Mouse (Mus musculus) midbrain, postnatal 0 days (tissue): ENCODE data around the gene Stard13. TPM values are rescaled to one million over a fixed set of nuclear protein-coding genes. Genes with fewer than 3 reads are reported as not detected.

Experiments used
- ATAC-seq: fragments of 200-750 bp; cut with Nextera tagmentation; 2 replicates; pipeline ENCODE4 v1.8.0; 2017; ENCODE audit warnings: moderate number of reproducible peaks, mild to moderate bottlenecking, moderate TSS enrichment, moderate library complexity; ENCODE audit not compliant: low FRiP score
- DNase-seq: peaks from one replicate; pipeline ENCODE4 v3.0.0-alpha.2; 2015; ENCODE audit warnings: low spot score
- H3K27ac ChIP-seq: fragments of 300-500 bp; sonication (generic); 2 replicates; pipeline ENCODE4 v1.5.1; 2014; ENCODE audit warnings: low read depth, mild to moderate bottlenecking, low read length, mixed read lengths
- H3K27me3 ChIP-seq: fragments of 300-500 bp; sonication (generic); 2 replicates; pipeline ENCODE4 v1.6.1; 2014; ENCODE audit warnings: low read length, control low read depth, mixed read lengths; ENCODE audit not compliant: insufficient read depth
- H3K36me3 ChIP-seq: fragments of 300-500 bp; sonication (generic); 2 replicates; pipeline ENCODE4 v1.6.1; 2014; ENCODE audit warnings: low read length, control low read depth, mixed read lengths; ENCODE audit not compliant: insufficient read depth
- H3K4me1 ChIP-seq: fragments of 300-500 bp; sonication (generic); 2 replicates; pipeline ENCODE4 v1.6.1; 2014; ENCODE audit warnings: mild to moderate bottlenecking, control low read depth, antibody characterized with exemption, low read length, mixed read lengths; ENCODE audit not compliant: insufficient read depth
- H3K4me2 ChIP-seq: fragments of 300-500 bp; sonication (generic); 2 replicates; pipeline ENCODE4 v1.6.1; 2014; ENCODE audit warnings: low read depth, mild to moderate bottlenecking, low read length, mixed read lengths; ENCODE audit not compliant: poor library complexity, severe bottlenecking
- H3K4me3 ChIP-seq: fragments of 300-500 bp; sonication (generic); 2 replicates; pipeline ENCODE4 v1.5.1; 2014; ENCODE audit warnings: low read depth, mild to moderate bottlenecking, low read length, moderate library complexity
- H3K9ac ChIP-seq: fragments of 300-500 bp; sonication (generic); replicated peaks from 2 replicates; pipeline ENCODE4 v1.6.1; 2014; ENCODE audit warnings: mild to moderate bottlenecking, low read length, moderate library complexity, mixed read lengths; ENCODE audit not compliant: poor library complexity, severe bottlenecking
- H3K9me3 ChIP-seq: fragments of 300-500 bp; sonication (generic); 2 replicates; pipeline ENCODE4 v1.6.1; 2016; ENCODE audit warnings: low read length, control low read depth
- CTCF ChIP-seq: IDR thresholded peaks from 2 replicates; pipeline ENCODE4 v1.5.1; 2016; ENCODE audit warnings: antibody characterized with exemption, mild to moderate bottlenecking
- WGBS: fragments of 180-500 bp; shearing (Covaris S2); extraction: QIAGEN DNeasy Blood & Tissue Kit; methylation state at CpG from one replicate; pipeline ENCODE4 v1.1.7; 2014; 5-methylcytosine and 5-hydroxymethylcytosine counted together
- polyA plus RNA-seq: library from polyadenylated mRNA; unstranded; fragments of >200 nt; fragmentation: Nextera tagmentation; extraction: Ambion mirVana; gene quantifications from 2 replicates; pipeline ENCODE4 v1.2.1, GENCODE M21; 2015
- total RNA-seq: library from RNA; depleted of rRNA; stranded (reverse); fragments of >200 nt; gene quantifications from 2 replicates; pipeline ENCODE4 v1.2.3, GENCODE M21; 2014

The Stard13 gene
- total and polyA plus RNA-seq, 2 experiments from 2014 or later: 2.1 to 27.2 TPM

GRCm38 (mm10) chr5:151231861-151232260 is 1.8 kb downstream of the Stard13 start:
- no peak for ATAC-seq
- H3K4me3 ChIP-seq: no peak overlapping the region
- no peaks in the 10 kb centered on the region for H3K36me3 ChIP-seq
- no peak overlapping the region for H3K4me2 ChIP-seq
- no peak overlapping the region for H3K27ac ChIP-seq
- H3K4me1 ChIP-seq: peaks cover 7% of the 10 kb centered on the region; the same call in 1 of the 2 replicates
- TF ChIP-seq CTCF: no peak
- H3K9me3 ChIP-seq: no peaks in the 10 kb centered on the region
- no peak overlapping the region for H3K9ac ChIP-seq
- no peak for DNase-seq
- H3K27me3 ChIP-seq: peaks cover 5% of the 10 kb centered on the region; the same call in 1 of the 2 replicates
- WGBS: 85% methylated on average over 7 of the region's 7 CpGs

DNA sequence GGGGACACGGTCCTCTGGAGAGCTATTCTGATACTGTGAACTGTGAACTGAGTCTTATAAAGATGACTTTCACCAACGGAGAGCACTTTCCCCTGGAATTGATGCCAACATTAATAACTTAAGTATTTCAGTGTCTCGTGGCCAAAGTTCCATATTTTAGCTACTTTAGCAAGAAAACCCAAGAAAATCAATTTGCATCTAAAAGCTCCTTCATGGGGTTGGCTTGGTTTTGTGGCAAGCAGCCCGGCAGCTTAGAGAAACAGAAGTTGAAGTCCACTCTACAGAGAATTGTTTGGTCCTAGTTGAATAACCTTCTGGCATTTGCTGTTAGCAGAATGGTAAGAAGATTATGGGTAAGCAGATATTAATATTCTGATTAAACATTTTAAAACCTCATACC is 2.2 kb downstream of the Stard13 start:
- ATAC-seq (no peak), DNase-seq (no peak)
- no peaks in the 10 kb centered on the region for H3K36me3 ChIP-seq
- peaks cover 7% of the 10 kb centered on the region; the same call in 1 of the 2 replicates for H3K4me1 ChIP-seq
- no peak for TF ChIP-seq CTCF
- no peaks in the 10 kb centered on the region for H3K9me3 ChIP-seq
- no peak overlapping the region for H3K4me3 ChIP-seq
- H3K4me2 ChIP-seq: no peak overlapping the region
- no peak overlapping the region for H3K27ac ChIP-seq
- peaks cover 5% of the 10 kb centered on the region; the same call in 1 of the 2 replicates for H3K27me3 ChIP-seq
- 65% methylated on average over 4 of the region's 4 CpGs for WGBS
- no peak overlapping the region for H3K9ac ChIP-seq

- H3K9me3 ChIP-seq: no peaks in the 10 kb centered on the region
- no peak for DNase-seq
- H3K9ac ChIP-seq: no peak overlapping the region
- peaks cover 5% of the 10 kb centered on the region; the same call in 1 of the 2 replicates for H3K27me3 ChIP-seq
- H3K4me1 ChIP-seq: peaks cover 7% of the 10 kb centered on the region; the same call in 1 of the 2 replicates
- 92% methylated on average over 4 of the region's 4 CpGs for WGBS
- H3K27ac ChIP-seq: no peak overlapping the region
- no peak overlapping the region for H3K4me2 ChIP-seq
- TF ChIP-seq CTCF: no peak
- no peaks in the 10 kb centered on the region for H3K36me3 ChIP-seq
- H3K4me3 ChIP-seq: no peak overlapping the region
- no peak for ATAC-seq
These were observed 3.2 kb downstream of the Stard13 start for GRCm38 (mm10) chr5:151230427-151230826.

- no peak for TF ChIP-seq CTCF
- ATAC-seq: peak; percentile 60; the same call in 1 of the 2 replicates
- Histone ChIP-seq H3K4me3 (no peak overlapping the region), H3K36me3 (no peaks in the 10 kb centered on the region), H3K4me1 (peaks cover 7% of the 10 kb centered on the region; the same call in 1 of the 2 replicates), H3K9ac (no peak overlapping the region), H3K9me3 (no peaks in the 10 kb centered on the region), H3K27ac (no peak overlapping the region), H3K4me2 (no peak overlapping the region), H3K27me3 (peaks cover 5% of the 10 kb centered on the region; the same call in 1 of the 2 replicates)
- DNase-seq: peak; percentile 69
- WGBS: 63% methylated on average over 13 of the region's 13 CpGs
These were observed 5.2 kb downstream of the Stard13 start for GRCm38 (mm10) chr5:151228367-151229005.

- DNase-seq (no peak), ATAC-seq (no peak)
- Histone ChIP-seq H3K4me3 (no peak overlapping the region), H3K4me1 (no peaks in the 10 kb centered on the region), H3K27me3 (no peaks in the 10 kb centered on the region), H3K36me3 (no peaks in the 10 kb centered on the region), H3K4me2 (no peak overlapping the region), H3K27ac (no peak overlapping the region), H3K9me3 (no peaks in the 10 kb centered on the region), H3K9ac (no peak overlapping the region)
- TF ChIP-seq CTCF: no peak
- 72% methylated on average over 4 of the region's 4 CpGs for WGBS
These were observed 9.8 kb downstream of the Stard13 start for GRCm38 (mm10) chr5:151223696-151224366.

GRCm38 (mm10) chr5:151222791-151223190 is 10.8 kb downstream of the Stard13 start:
- DNase-seq (no peak), ATAC-seq (no peak)
- H3K4me1 ChIP-seq: no peaks in the 10 kb centered on the region
- H3K9ac ChIP-seq: no peak overlapping the region
- H3K27ac ChIP-seq: no peak overlapping the region
- H3K4me2 ChIP-seq: no peak overlapping the region
- H3K27me3 ChIP-seq: no peaks in the 10 kb centered on the region
- H3K9me3 ChIP-seq: no peaks in the 10 kb centered on the region
- 90% methylated on average over 1 of the region's 1 CpGs for WGBS
- TF ChIP-seq CTCF: no peak
- no peak overlapping the region for H3K4me3 ChIP-seq
- H3K36me3 ChIP-seq: no peaks in the 10 kb centered on the region
